Mouse (Mus musculus) liver, embryonic 12.5 days (tissue): Measurements from ENCODE around the gene Gm7075. TPM values are rescaled to one million over a fixed set of nuclear protein-coding genes. Genes with fewer than 3 reads are reported as not detected.

ENCODE experiments used
- ATAC-seq: fragments of 200-750 bp; cut with Nextera tagmentation; 2 replicates; pipeline ENCODE4 v1.8.0; 2017; ENCODE audit warnings: moderate number of reproducible peaks, mild to moderate bottlenecking, moderate library complexity
- H3K27ac ChIP-seq: fragments of 300-500 bp; sonication (generic); 2 replicates; pipeline ENCODE4 v1.5.1; 2016; ENCODE audit warnings: mild to moderate bottlenecking
- H3K27me3 ChIP-seq: fragments of 300-500 bp; sonication (generic); replicated peaks from 2 replicates; pipeline ENCODE4 v1.6.1; 2016; ENCODE audit warnings: mild to moderate bottlenecking, moderate library complexity
- H3K36me3 ChIP-seq: fragments of 300-500 bp; sonication (generic); 2 replicates; pipeline ENCODE4 v1.6.1; 2016; ENCODE audit warnings: mild to moderate bottlenecking, moderate library complexity
- H3K4me1 ChIP-seq: fragments of 300-500 bp; sonication (generic); 2 replicates; pipeline ENCODE4 v1.6.1; 2016
- H3K4me2 ChIP-seq: fragments of 300-500 bp; sonication (generic); 2 replicates; pipeline ENCODE4 v1.6.1; 2016; ENCODE audit warnings: mild to moderate bottlenecking, moderate library complexity
- H3K4me3 ChIP-seq: fragments of 300-500 bp; sonication (generic); 2 replicates; pipeline ENCODE4 v1.5.1; 2016; ENCODE audit warnings: mild to moderate bottlenecking, moderate library complexity
- H3K9ac ChIP-seq: fragments of 300-500 bp; sonication (generic); 2 replicates; pipeline ENCODE4 v1.6.1; 2016; ENCODE audit warnings: mild to moderate bottlenecking, moderate library complexity
- H3K9me3 ChIP-seq: fragments of 300-500 bp; sonication (generic); replicated peaks from 2 replicates; pipeline ENCODE4 v1.6.1; 2016; ENCODE audit warnings: mild to moderate bottlenecking, moderate library complexity
- WGBS: fragments of 180-500 bp; shearing (Covaris S2); methylation state at CpG from one replicate; pipeline ENCODE4 v1.1.7; 2016; ENCODE audit not compliant: insufficient replicate concordance; 5-methylcytosine and 5-hydroxymethylcytosine counted together
- polyA plus RNA-seq: library from polyadenylated mRNA; unstranded; fragments of >200 nt; fragmentation: Nextera tagmentation; extraction: Ambion mirVana; gene quantifications from 2 replicates; pipeline ENCODE4 v1.2.1, GENCODE M21; 2016

The Gm7075 gene
- polyA plus RNA-seq, 1 experiment from 2014 or later, result not detected

DNA sequence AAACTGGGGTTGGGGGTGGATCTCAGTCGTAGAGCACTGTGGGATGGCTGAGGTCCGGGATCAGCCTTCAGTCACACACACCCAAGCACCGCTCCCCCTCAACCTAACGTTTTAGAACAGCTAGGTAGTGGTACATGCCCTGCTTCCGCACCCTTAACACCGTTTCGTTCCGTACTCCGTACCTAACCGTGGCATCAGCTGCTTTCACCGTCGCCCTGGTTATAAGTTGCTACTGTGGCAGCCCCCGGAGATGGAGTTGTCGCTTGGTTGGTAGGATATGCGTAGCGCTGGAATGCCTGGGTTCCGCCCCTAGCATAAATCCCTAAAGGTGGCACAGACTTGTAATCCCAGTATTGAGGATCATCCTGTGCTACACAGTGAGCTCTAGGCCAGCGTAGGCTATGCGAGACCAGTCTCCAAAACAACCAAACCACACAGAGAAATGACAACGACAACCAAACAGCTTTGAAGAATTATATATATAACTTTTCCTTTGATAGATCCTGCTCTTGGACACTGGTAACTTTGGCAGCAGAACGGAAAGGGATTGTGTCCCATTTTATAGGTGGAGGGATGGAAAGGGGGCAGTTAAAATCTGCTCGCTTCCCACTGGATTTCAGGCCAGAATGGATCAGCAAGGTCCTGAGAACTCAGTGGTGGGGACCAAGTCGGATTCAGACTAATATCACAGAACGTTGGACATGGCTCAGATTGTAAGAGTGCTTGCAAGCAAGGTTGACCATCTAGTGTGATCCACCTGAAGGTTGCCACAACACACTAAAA lies 39.9 kb downstream of the Gm7075 start, which contains the start of gene Sirt1:
Gene Sirt1, minus strand, starts transcription at position 207 of the 783 bp plus-strand sequence.
- Histone ChIP-seq H3K4me2 (peak within 1 kb of the TSS; percentile 88), H3K4me3 (peak within 1 kb of the TSS; percentile 67), H3K9ac (peak within 1 kb of the TSS; percentile 72), H3K27ac (no peak within 1 kb of the TSS), H3K27me3 (no peaks in the 10 kb centered on the region; the same call in 1 of the 2 replicates), H3K9me3 (no peaks in the 10 kb centered on the region), H3K4me1 (peaks cover 16% of the 10 kb centered on the region), H3K36me3 (no peaks in the 10 kb centered on the region)
- 8% methylated on average over 24 of the region's 24 CpGs for WGBS
- ATAC-seq, result no peak

DNA sequence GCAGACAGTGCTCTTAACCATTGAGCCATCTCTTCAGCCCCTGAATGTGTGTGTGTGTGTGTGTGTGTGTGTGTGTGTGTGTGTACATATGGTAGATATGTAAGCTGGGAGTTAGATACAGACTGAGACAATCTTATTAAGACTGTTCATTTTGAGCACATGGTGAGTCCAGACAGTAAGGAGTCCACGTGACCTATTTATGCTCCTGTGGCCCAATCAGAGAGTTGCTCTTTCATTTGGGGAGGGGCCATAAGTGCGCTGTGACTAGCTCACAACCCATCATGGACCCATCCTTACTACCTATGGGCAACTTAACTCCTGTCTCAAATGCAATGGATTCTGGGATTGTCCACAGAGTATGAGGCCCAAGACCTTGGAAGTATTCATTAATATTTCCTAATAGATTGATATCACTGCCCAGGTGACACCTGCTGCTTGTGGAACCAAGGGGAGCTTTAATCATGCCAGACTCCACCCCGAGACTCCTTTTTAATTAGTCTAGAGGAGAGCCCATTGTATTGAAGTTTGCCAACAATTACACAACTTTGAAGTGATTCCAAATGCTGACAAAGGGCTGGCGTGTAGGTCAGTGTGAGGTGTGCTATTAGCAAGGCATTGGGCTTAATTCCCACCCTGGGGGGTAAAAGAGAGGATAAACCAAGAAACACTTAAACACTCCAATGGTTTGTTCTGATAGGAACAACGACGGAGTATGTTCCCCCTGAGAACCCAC lies 42.5 kb downstream of the Gm7075 start:
- no peak overlapping the region for H3K9ac ChIP-seq
- no peaks in the 10 kb centered on the region; the same call in 1 of the 2 replicates for H3K27me3 ChIP-seq
- no peaks in the 10 kb centered on the region for H3K9me3 ChIP-seq
- 56% methylated on average over 6 of the region's 6 CpGs for WGBS
- H3K36me3 ChIP-seq, result no peaks in the 10 kb centered on the region
- H3K4me2 ChIP-seq, result no peak overlapping the region
- no peak for ATAC-seq
- H3K27ac ChIP-seq, result no peak overlapping the region
- H3K4me3 ChIP-seq, result no peak overlapping the region
- H3K4me1 ChIP-seq, result peaks cover 16% of the 10 kb centered on the region

DNA sequence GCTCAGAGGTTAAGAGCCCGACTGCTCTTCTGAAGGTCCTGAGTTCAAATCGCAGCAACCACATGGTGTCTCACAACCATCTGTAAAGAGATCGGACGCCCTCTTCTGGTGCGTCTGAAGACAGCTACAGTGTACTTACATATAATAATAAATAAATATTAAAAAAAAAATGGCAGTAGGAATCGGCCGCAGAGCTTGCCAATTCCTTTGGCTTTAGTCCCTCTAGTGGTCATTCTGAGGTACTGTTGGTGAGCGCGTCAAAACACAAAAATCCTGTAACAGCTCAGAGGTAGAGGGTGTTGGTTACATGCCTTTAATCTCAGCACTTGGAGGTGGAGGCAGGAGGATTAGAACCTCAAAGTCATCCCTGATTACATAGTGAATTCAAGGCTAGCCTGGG lies 44.1 kb downstream of the Gm7075 start:
- WGBS, result 16% methylated on average over 9 of the region's 9 CpGs
- H3K27ac ChIP-seq, result no peak overlapping the region
- no peaks in the 10 kb centered on the region for H3K9me3 ChIP-seq
- H3K4me3 ChIP-seq, result no peak overlapping the region
- no peaks in the 10 kb centered on the region for H3K36me3 ChIP-seq
- no peak overlapping the region for H3K9ac ChIP-seq
- no peak overlapping the region for H3K4me2 ChIP-seq
- ATAC-seq, result no peak
- peaks cover 16% of the 10 kb centered on the region for H3K4me1 ChIP-seq
- H3K27me3 ChIP-seq, result no peaks in the 10 kb centered on the region; the same call in 1 of the 2 replicates

DNA sequence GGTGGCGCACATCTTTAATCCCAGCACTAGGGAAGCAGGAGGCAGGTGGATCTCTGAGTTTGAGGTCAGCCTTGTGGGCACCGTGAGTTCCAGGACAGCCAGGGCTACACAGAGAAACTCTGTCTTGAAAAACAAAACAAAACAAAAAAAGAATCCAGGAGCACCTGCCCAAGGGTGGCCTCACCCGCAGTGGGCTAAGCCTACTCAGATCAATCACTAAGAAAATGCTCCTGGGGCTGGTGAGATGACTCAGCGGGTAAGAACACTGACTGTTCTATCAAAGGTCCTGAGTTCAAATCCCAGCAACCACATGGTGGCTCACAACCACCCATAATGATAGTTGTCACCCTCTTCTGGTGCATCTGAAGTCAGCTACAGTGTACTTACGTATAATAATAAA lies 45.3 kb downstream of the Gm7075 start:
- ATAC-seq, result no peak
- H3K9ac ChIP-seq, result no peak overlapping the region
- H3K9me3 ChIP-seq, result no peaks in the 10 kb centered on the region
- no peak overlapping the region for H3K27ac ChIP-seq
- 82% methylated on average over 5 of the region's 5 CpGs for WGBS
- no peaks in the 10 kb centered on the region; the same call in 1 of the 2 replicates for H3K27me3 ChIP-seq
- H3K4me2 ChIP-seq, result no peak overlapping the region
- peaks cover 6% of the 10 kb centered on the region for H3K4me1 ChIP-seq
- H3K36me3 ChIP-seq, result no peaks in the 10 kb centered on the region
- H3K4me3 ChIP-seq, result no peak overlapping the region

Other genes with a start within 250 kb of the Gm7075 start
- 0.02 and 0.07 TPM in 2 replicates for gene Mypn, start 217.8 kb downstream of the Gm7075 start, polyA plus RNA-seq
- gene Herc4, start 178.0 kb downstream of the Gm7075 start, polyA plus RNA-seq, result 36.3 and 38.4 TPM in 2 replicates
- 6.0 and 7.5 TPM in 2 replicates for gene Sirt1, start 40.1 kb downstream of the Gm7075 start, polyA plus RNA-seq
- gene Dnajc12, start 39.3 kb downstream of the Gm7075 start, polyA plus RNA-seq, result 13.0 and 14.2 TPM in 2 replicates
- 0.05 and 0.08 TPM in 2 replicates for gene Ctnna3, start 8.3 kb upstream of the Gm7075 start, polyA plus RNA-seq